Mouse (Mus musculus): Measurements from ENCODE around the gene Kctd2. TPM values are rescaled to one million over a fixed set of nuclear protein-coding genes. Genes with fewer than 3 reads are reported as not detected.

The Kctd2 gene
- polyA plus RNA-seq, 1 experiment from 2014 or later = 20.1 TPM

GRCm38 (mm10) chr11:115455619-115456018 lies 35.7 kb downstream of the Kctd2 start:
- 86% methylated on average over 15 of the region's 15 CpGs for WGBS
- Histone ChIP-seq H3K4me1 (ENCODE audit: control insufficient read depth, insufficient read depth, low read length) (no peaks in the 10 kb centered on the region), H3K36me3 (ENCODE audit: control insufficient read depth, insufficient read depth, low read length) (no peaks in the 10 kb centered on the region), H3K9ac (ENCODE audit: low read depth, low read length) (no peak overlapping the region), H3K27me3 (ENCODE audit: control insufficient read depth, insufficient read depth, low read depth, low read length) (no peaks in the 10 kb centered on the region), H3K9me3 (replicated peaks; ENCODE audit: control insufficient read depth, low read length, poor library complexity, severe bottlenecking) (no peaks in the 10 kb centered on the region), H3K4me3 (ENCODE audit: low read depth, low read length) (no peak overlapping the region), H3K27ac (ENCODE audit: low read length) (no peak overlapping the region), H3K4me2 (ENCODE audit: low read length) (no peak overlapping the region)
- no peak for ATAC-seq

- no peak overlapping the region for H3K27ac ChIP-seq (ENCODE audit: low read length)
- H3K9me3 ChIP-seq (replicated peaks; ENCODE audit: control insufficient read depth, low read length, poor library complexity, severe bottlenecking) = no peaks in the 10 kb centered on the region
- 96% methylated on average over 5 of the region's 5 CpGs for WGBS
- no peaks in the 10 kb centered on the region for H3K27me3 ChIP-seq (ENCODE audit: control insufficient read depth, insufficient read depth, low read depth, low read length)
- H3K4me3 ChIP-seq (ENCODE audit: low read depth, low read length) = no peak overlapping the region
- no peak overlapping the region for H3K9ac ChIP-seq (ENCODE audit: low read depth, low read length)
- H3K4me1 ChIP-seq (ENCODE audit: control insufficient read depth, insufficient read depth, low read length) = no peaks in the 10 kb centered on the region
- no peak overlapping the region for H3K4me2 ChIP-seq (ENCODE audit: low read length)
- ATAC-seq = no peak
- H3K36me3 ChIP-seq (ENCODE audit: control insufficient read depth, insufficient read depth, low read length) = no peaks in the 10 kb centered on the region
These were observed 36.3 kb downstream of the Kctd2 start for GRCm38 (mm10) chr11:115456182-115456581.

- Histone ChIP-seq H3K27me3 (ENCODE audit: control insufficient read depth, insufficient read depth, low read depth, low read length) (no peaks in the 10 kb centered on the region), H3K36me3 (ENCODE audit: control insufficient read depth, insufficient read depth, low read length) (no peaks in the 10 kb centered on the region), H3K4me2 (ENCODE audit: low read length) (no peak overlapping the region), H3K9me3 (replicated peaks; ENCODE audit: control insufficient read depth, low read length, poor library complexity, severe bottlenecking) (no peaks in the 10 kb centered on the region), H3K9ac (ENCODE audit: low read depth, low read length) (no peak overlapping the region), H3K27ac (ENCODE audit: low read length) (no peak overlapping the region), H3K4me3 (ENCODE audit: low read depth, low read length) (no peak overlapping the region), H3K4me1 (ENCODE audit: control insufficient read depth, insufficient read depth, low read length) (no peaks in the 10 kb centered on the region)
- 30% methylated on average over 6 of the region's 6 CpGs for WGBS
- no peak for ATAC-seq
These were observed 37.5 kb downstream of the Kctd2 start for GRCm38 (mm10) chr11:115457405-115457804.

DNA sequence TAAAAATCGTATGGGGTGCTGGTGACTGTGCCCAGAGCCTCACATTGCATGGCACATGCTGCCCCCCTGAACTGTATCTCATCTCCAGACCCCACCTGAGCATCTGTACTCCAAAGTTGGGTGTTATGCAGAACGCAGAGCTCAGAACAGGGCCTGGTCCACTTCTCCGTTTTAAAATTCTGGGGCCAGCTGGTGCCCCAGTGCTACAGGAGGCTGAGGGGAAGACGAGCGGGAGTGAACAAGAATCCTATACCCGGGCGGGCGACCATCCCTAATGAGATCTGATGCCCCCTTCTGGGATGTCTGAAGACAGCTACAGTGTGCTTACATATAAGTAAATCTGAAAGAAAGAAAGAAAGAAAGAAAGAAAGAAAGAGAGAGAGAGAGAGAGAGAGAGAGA lies 41.0 kb downstream of the Kctd2 start:
- Histone ChIP-seq H3K27ac (ENCODE audit: low read length) (no peak overlapping the region), H3K9ac (ENCODE audit: low read depth, low read length) (no peak overlapping the region), H3K4me1 (ENCODE audit: control insufficient read depth, insufficient read depth, low read length) (no peaks in the 10 kb centered on the region), H3K27me3 (ENCODE audit: control insufficient read depth, insufficient read depth, low read depth, low read length) (no peaks in the 10 kb centered on the region), H3K4me2 (ENCODE audit: low read length) (no peak overlapping the region), H3K9me3 (replicated peaks; ENCODE audit: control insufficient read depth, low read length, poor library complexity, severe bottlenecking) (no peaks in the 10 kb centered on the region), H3K4me3 (ENCODE audit: low read depth, low read length) (no peak overlapping the region), H3K36me3 (ENCODE audit: control insufficient read depth, insufficient read depth, low read length) (no peaks in the 10 kb centered on the region)
- no peak for ATAC-seq
- WGBS = 15% methylated on average over 8 of the region's 8 CpGs

- ATAC-seq = no peak
These were observed 41.9 kb downstream of the Kctd2 start for GRCm38 (mm10) chr11:115461846-115462242.

DNA sequence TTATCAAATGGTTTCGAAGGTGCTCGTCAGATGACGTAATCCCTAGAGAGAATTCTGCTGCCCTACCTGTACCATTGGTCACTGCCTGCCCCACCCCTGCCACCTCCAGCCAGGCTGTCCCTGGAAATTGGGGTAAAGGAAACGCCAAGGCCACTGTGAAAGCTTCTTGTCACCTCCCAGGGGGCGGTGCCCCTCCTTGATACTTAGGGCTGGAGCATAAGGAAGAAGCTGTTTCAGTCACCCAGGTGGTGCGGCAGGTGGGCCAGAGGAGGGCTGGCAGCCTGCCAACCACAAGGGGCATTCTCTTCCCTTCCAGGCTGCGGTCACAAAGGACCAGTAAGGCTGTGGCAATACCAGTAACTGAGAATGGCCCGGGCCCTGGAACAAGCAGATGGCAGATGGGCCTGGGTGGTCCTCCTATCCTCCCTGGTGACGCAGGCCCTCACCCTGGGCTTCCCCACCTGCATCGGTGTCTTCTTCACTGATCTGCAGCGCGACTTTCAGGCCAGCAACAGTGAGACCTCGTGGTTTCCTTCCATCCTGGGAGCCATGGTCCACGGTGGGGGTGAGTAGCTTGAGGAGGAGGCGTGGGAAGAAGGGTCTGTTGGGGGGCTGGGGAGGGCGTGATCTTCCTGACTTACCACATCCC lies 42.4 kb downstream of the Kctd2 start, which contains the start of gene Slc16a5:
Slc16a5 (plus strand) TSS at position 232 of the 649 bp plus-strand sequence.
- Histone ChIP-seq H3K27me3 (ENCODE audit: control insufficient read depth, insufficient read depth, low read depth, low read length) (no peaks in the 10 kb centered on the region), H3K4me2 (ENCODE audit: low read length) (no peak within 1 kb of the TSS), H3K9ac (ENCODE audit: low read depth, low read length) (no peak within 1 kb of the TSS), H3K36me3 (ENCODE audit: control insufficient read depth, insufficient read depth, low read length) (no peaks in the 10 kb centered on the region), H3K27ac (ENCODE audit: low read length) (no peak within 1 kb of the TSS), H3K4me1 (ENCODE audit: control insufficient read depth, insufficient read depth, low read length) (no peaks in the 10 kb centered on the region), H3K9me3 (replicated peaks; ENCODE audit: control insufficient read depth, low read length, poor library complexity, severe bottlenecking) (no peaks in the 10 kb centered on the region), H3K4me3 (ENCODE audit: low read depth, low read length) (no peak within 1 kb of the TSS)
- no peak for ATAC-seq
- WGBS = 79% methylated on average over 16 of the region's 16 CpGs

More at GRCm38 (mm10) chr11:115461846-115462242, 41.9 kb downstream of the Kctd2 start:
- Histone ChIP-seq H3K9ac (ENCODE audit: low read depth, low read length) (no peak overlapping the region), H3K36me3 (ENCODE audit: control insufficient read depth, insufficient read depth, low read length) (no peaks in the 10 kb centered on the region), H3K4me1 (ENCODE audit: control insufficient read depth, insufficient read depth, low read length) (no peaks in the 10 kb centered on the region), H3K27me3 (ENCODE audit: control insufficient read depth, insufficient read depth, low read depth, low read length) (no peaks in the 10 kb centered on the region), H3K4me2 (ENCODE audit: low read length) (no peak overlapping the region), H3K4me3 (ENCODE audit: low read depth, low read length) (no peak overlapping the region), H3K27ac (ENCODE audit: low read length) (no peak overlapping the region), H3K9me3 (replicated peaks; ENCODE audit: control insufficient read depth, low read length, poor library complexity, severe bottlenecking) (no peaks in the 10 kb centered on the region)
- WGBS = 74% methylated on average over 5 of the region's 5 CpGs

DNA sequence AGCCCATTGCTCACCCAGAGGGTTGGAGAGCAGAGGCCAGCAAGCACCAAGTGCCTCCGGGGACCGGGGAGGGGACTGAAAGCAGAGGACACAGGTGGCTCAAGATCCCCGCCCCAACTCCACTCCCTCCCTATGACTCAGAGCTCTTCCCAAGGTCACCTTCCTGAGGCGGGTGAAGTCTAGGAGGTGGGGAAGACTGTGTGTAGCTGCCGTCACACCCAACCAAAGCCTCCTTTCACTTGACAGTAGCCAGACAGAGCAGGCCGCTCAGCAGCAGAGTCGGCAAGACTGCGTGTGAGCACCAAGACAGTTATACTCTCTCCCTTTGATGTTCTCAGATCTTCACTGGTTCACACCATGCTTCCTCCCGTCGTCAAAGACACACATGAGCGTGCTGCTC lies 43.5 kb downstream of the Kctd2 start:
- no peak overlapping the region for H3K4me3 ChIP-seq (ENCODE audit: low read depth, low read length)
- H3K27me3 ChIP-seq (ENCODE audit: control insufficient read depth, insufficient read depth, low read depth, low read length) = no peaks in the 10 kb centered on the region
- H3K9me3 ChIP-seq (replicated peaks; ENCODE audit: control insufficient read depth, low read length, poor library complexity, severe bottlenecking) = no peaks in the 10 kb centered on the region
- no peak overlapping the region for H3K9ac ChIP-seq (ENCODE audit: low read depth, low read length)
- H3K4me2 ChIP-seq (ENCODE audit: low read length) = no peak overlapping the region
- H3K4me1 ChIP-seq (ENCODE audit: control insufficient read depth, insufficient read depth, low read length) = no peaks in the 10 kb centered on the region
- H3K27ac ChIP-seq (ENCODE audit: low read length) = no peak overlapping the region
- H3K36me3 ChIP-seq (ENCODE audit: control insufficient read depth, insufficient read depth, low read length) = no peaks in the 10 kb centered on the region
- 75% methylated on average over 10 of the region's 11 CpGs for WGBS
- no peak for ATAC-seq

DNA sequence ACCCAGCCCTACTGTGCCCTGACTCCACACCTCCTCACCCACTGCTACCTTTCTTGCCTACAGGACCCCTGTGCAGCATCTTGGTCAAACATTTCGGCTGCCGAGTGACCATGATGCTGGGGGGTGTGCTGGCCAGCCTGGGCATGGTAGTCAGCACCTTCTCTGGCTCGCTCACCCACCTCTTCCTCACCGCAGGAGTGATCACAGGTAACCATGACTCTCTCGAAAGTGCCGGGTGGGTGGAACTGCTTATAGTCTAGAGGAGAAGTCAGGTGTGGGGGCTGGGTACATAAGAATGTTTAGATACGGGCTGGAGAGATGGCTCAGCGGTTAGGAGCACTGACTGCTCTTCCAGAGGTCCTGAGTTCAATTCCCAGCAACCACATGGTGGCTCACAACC lies 44.9 kb downstream of the Kctd2 start:
- 91% methylated on average over 8 of the region's 8 CpGs for WGBS
- no peak overlapping the region for H3K27ac ChIP-seq (ENCODE audit: low read length)
- ATAC-seq = no peak

GRCm38 (mm10) chr11:115467217-115467618 lies 47.3 kb downstream of the Kctd2 start:
- 52% methylated on average over 4 of the region's 4 CpGs for WGBS
- no peak for ATAC-seq
- H3K4me1 ChIP-seq (ENCODE audit: control insufficient read depth, insufficient read depth, low read length) = no peaks in the 10 kb centered on the region
- H3K27me3 ChIP-seq (ENCODE audit: control insufficient read depth, insufficient read depth, low read depth, low read length) = no peaks in the 10 kb centered on the region
- H3K4me3 ChIP-seq (ENCODE audit: low read depth, low read length) = no peak overlapping the region
- no peaks in the 10 kb centered on the region for H3K9me3 ChIP-seq (replicated peaks; ENCODE audit: control insufficient read depth, low read length, poor library complexity, severe bottlenecking)
- 0 out of 2 replicates have a peak overlapping the region, but pooled peaks have one; percentile 14 for H3K9ac ChIP-seq (ENCODE audit: low read depth, low read length)
- H3K27ac ChIP-seq (ENCODE audit: low read length) = no peak overlapping the region
- no peak overlapping the region for H3K4me2 ChIP-seq (ENCODE audit: low read length)
- H3K36me3 ChIP-seq (ENCODE audit: control insufficient read depth, insufficient read depth, low read length) = no peaks in the 10 kb centered on the region

More for the DNA sequence above, 44.9 kb downstream of the Kctd2 start:
- Histone ChIP-seq H3K4me3 (ENCODE audit: low read depth, low read length) (no peak overlapping the region), H3K4me2 (ENCODE audit: low read length) (no peak overlapping the region), H3K9me3 (replicated peaks; ENCODE audit: control insufficient read depth, low read length, poor library complexity, severe bottlenecking) (no peaks in the 10 kb centered on the region), H3K9ac (ENCODE audit: low read depth, low read length) (no peak overlapping the region), H3K27me3 (ENCODE audit: control insufficient read depth, insufficient read depth, low read depth, low read length) (no peaks in the 10 kb centered on the region), H3K36me3 (ENCODE audit: control insufficient read depth, insufficient read depth, low read length) (no peaks in the 10 kb centered on the region), H3K4me1 (ENCODE audit: control insufficient read depth, insufficient read depth, low read length) (no peaks in the 10 kb centered on the region)

Measured in midbrain, embryonic 16.5 days (tissue).